Mouse (Mus musculus): Measurements from ENCODE around the gene Pak7.

GRCm38 (mm10) chr2:136309313-136309712 is 78.5 kb downstream of the Pak7 start:
- no peak for TF ChIP-seq MAX (IDR thresholded peaks at IDR 0.05; ENCODE audit: low read depth)
- no peak for TF ChIP-seq MYOD1 (IDR thresholded peaks at IDR 0.05; ENCODE audit: control insufficient read depth in 1 of 3, insufficient read length in 2 of 3, low read depth in 2 of 3)
- no peak for TF ChIP-seq POLR2A (IDR thresholded peaks at IDR 0.05; ENCODE audit: insufficient read length, low read depth)
- TF ChIP-seq USF1 (IDR thresholded peaks at IDR 0.05; ENCODE audit: low read depth) = no peak
- TF ChIP-seq CEBPB (IDR thresholded peaks at IDR 0.05; ENCODE audit: insufficient read depth, poor library complexity, severe bottlenecking) = no peak
- TF ChIP-seq TCF3 (IDR thresholded peaks at IDR 0.05; ENCODE audit: insufficient read length, low read depth) = no peak
- TF ChIP-seq TCF12 (IDR thresholded peaks at IDR 0.05; ENCODE audit: insufficient read depth, poor library complexity, severe bottlenecking) = no peak
- TF ChIP-seq POLR2AphosphoS2 (IDR thresholded peaks at IDR 0.05; ENCODE audit: insufficient read length, low read depth) = no peak
- TF ChIP-seq MYOG (IDR thresholded peaks at IDR 0.05; ENCODE audit: control insufficient read depth in 1 of 3, insufficient read depth in 1 of 3, insufficient read length in 2 of 3, low read depth in 2 of 3) = no peak
- TF ChIP-seq REST (IDR thresholded peaks at IDR 0.05; ENCODE audit: insufficient read depth, insufficient read length) = no peak
- no peak for TF ChIP-seq E2F4 (IDR thresholded peaks at IDR 0.05; ENCODE audit: insufficient read depth)

All from myocyte (in vitro differentiated cells).